Mouse (Mus musculus): ENCODE data around the gene Apobec3. TPM values are rescaled to one million over a fixed set of nuclear protein-coding genes. Genes with fewer than 3 reads are reported as not detected.

The Apobec3 gene
- polyA plus RNA-seq, 1 experiment from 2014 or later: 25.3 TPM

- ATAC-seq (ENCODE audit: low FRiP score, low TSS enrichment): no peak
- Histone ChIP-seq H3K36me3 (ENCODE audit: control insufficient read depth, insufficient read depth, low read length) (no peaks in the 10 kb centered on the region), H3K4me2 (replicated peaks; ENCODE audit: low read depth, low read length) (no peak overlapping the region), H3K4me1 (ENCODE audit: control insufficient read depth, insufficient read depth, low read length) (0 out of 2 replicates have a peak, but pooled peaks cover 2% of the 10 kb centered on the region), H3K27me3 (ENCODE audit: control insufficient read depth, insufficient read depth, low read length) (no peaks in the 10 kb centered on the region), H3K27ac (ENCODE audit: low read depth, low read length) (no peak overlapping the region), H3K4me3 (ENCODE audit: low read length) (no peak overlapping the region), H3K9me3 (ENCODE audit: control insufficient read depth, low read length) (peaks cover 4% of the 10 kb centered on the region; the same call in 1 of the 2 replicates), H3K9ac (ENCODE audit: low read depth, low read length) (no peak overlapping the region)
- 66% methylated on average over 2 of the region's 2 CpGs for WGBS
These were observed 17.5 kb upstream of the Apobec3 start for GRCm38 (mm10) chr15:79873995-79874394.

GRCm38 (mm10) chr15:79875261-79875995, 16.0 kb upstream of the Apobec3 start:
- H3K4me3 ChIP-seq (ENCODE audit: low read length): no peak overlapping the region
- 71% methylated on average over 18 of the region's 18 CpGs for WGBS
- no peaks in the 10 kb centered on the region for H3K9me3 ChIP-seq (ENCODE audit: control insufficient read depth, low read length)
- ATAC-seq (ENCODE audit: low FRiP score, low TSS enrichment): no peak
- H3K4me1 ChIP-seq (ENCODE audit: control insufficient read depth, insufficient read depth, low read length): 0 out of 2 replicates have a peak, but pooled peaks cover 6% of the 10 kb centered on the region
- no peak overlapping the region for H3K27ac ChIP-seq (ENCODE audit: low read depth, low read length)
- H3K4me2 ChIP-seq (replicated peaks; ENCODE audit: low read depth, low read length): no peak overlapping the region
- no peaks in the 10 kb centered on the region for H3K27me3 ChIP-seq (ENCODE audit: control insufficient read depth, insufficient read depth, low read length)
- H3K9ac ChIP-seq (ENCODE audit: low read depth, low read length): no peak overlapping the region
- H3K36me3 ChIP-seq (ENCODE audit: control insufficient read depth, insufficient read depth, low read length): no peaks in the 10 kb centered on the region

GRCm38 (mm10) chr15:79878725-79879136, 12.7 kb upstream of the Apobec3 start:
- no peaks in the 10 kb centered on the region for H3K36me3 ChIP-seq (ENCODE audit: control insufficient read depth, insufficient read depth, low read length)
- 0 out of 2 replicates have a peak overlapping the region, but pooled peaks have one; percentile 10 for H3K4me2 ChIP-seq (replicated peaks; ENCODE audit: low read depth, low read length)
- H3K4me1 ChIP-seq (ENCODE audit: control insufficient read depth, insufficient read depth, low read length): peaks cover 10% of the 10 kb centered on the region; the same call in 1 of the 2 replicates
- no peaks in the 10 kb centered on the region for H3K27me3 ChIP-seq (ENCODE audit: control insufficient read depth, insufficient read depth, low read length)
- no peak for ATAC-seq (ENCODE audit: low FRiP score, low TSS enrichment)
- WGBS: 53% methylated on average over 6 of the region's 6 CpGs
- no peak overlapping the region for H3K4me3 ChIP-seq (ENCODE audit: low read length)
- no peak overlapping the region for H3K9ac ChIP-seq (ENCODE audit: low read depth, low read length)
- H3K27ac ChIP-seq (ENCODE audit: low read depth, low read length): peak overlapping the region; percentile 74; the same call in 1 of the 2 replicates
- no peaks in the 10 kb centered on the region for H3K9me3 ChIP-seq (ENCODE audit: control insufficient read depth, low read length)

- Histone ChIP-seq H3K9me3 (ENCODE audit: control insufficient read depth, low read length) (no peaks in the 10 kb centered on the region), H3K27me3 (ENCODE audit: control insufficient read depth, insufficient read depth, low read length) (no peaks in the 10 kb centered on the region), H3K27ac (ENCODE audit: low read depth, low read length) (peak overlapping the region; percentile 74), H3K4me1 (ENCODE audit: control insufficient read depth, insufficient read depth, low read length) (peaks cover 10% of the 10 kb centered on the region; the same call in 1 of the 2 replicates), H3K36me3 (ENCODE audit: control insufficient read depth, insufficient read depth, low read length) (no peaks in the 10 kb centered on the region), H3K9ac (ENCODE audit: low read depth, low read length) (no peak overlapping the region), H3K4me2 (replicated peaks; ENCODE audit: low read depth, low read length) (0 out of 2 replicates have a peak overlapping the region, but pooled peaks have one; percentile 10), H3K4me3 (ENCODE audit: low read length) (no peak overlapping the region)
- no peak for ATAC-seq (ENCODE audit: low FRiP score, low TSS enrichment)
- WGBS: 42% methylated on average over 13 of the region's 13 CpGs
These were observed 12.1 kb upstream of the Apobec3 start for GRCm38 (mm10) chr15:79879319-79879718.

GRCm38 (mm10) chr15:79880477-79880876, 11.0 kb upstream of the Apobec3 start:
- H3K4me1 ChIP-seq (ENCODE audit: control insufficient read depth, insufficient read depth, low read length): peaks cover 10% of the 10 kb centered on the region; the same call in 1 of the 2 replicates
- ATAC-seq (ENCODE audit: low FRiP score, low TSS enrichment): no peak

GRCm38 (mm10) chr15:79882623-79883267, 8.7 kb upstream of the Apobec3 start:
- peak overlapping the region; percentile 46 for H3K4me3 ChIP-seq (ENCODE audit: low read length)
- H3K9me3 ChIP-seq (ENCODE audit: control insufficient read depth, low read length): no peaks in the 10 kb centered on the region
- no peak overlapping the region for H3K27ac ChIP-seq (ENCODE audit: low read depth, low read length)
- H3K9ac ChIP-seq (ENCODE audit: low read depth, low read length): 0 out of 2 replicates have a peak overlapping the region, but pooled peaks have one; percentile 61
- 24% methylated on average over 19 of the region's 19 CpGs for WGBS
- H3K4me2 ChIP-seq (replicated peaks; ENCODE audit: low read depth, low read length): peak overlapping the region; percentile 54
- no peak for ATAC-seq (ENCODE audit: low FRiP score, low TSS enrichment)
- peaks cover 10% of the 10 kb centered on the region; the same call in 1 of the 2 replicates for H3K4me1 ChIP-seq (ENCODE audit: control insufficient read depth, insufficient read depth, low read length)
- no peaks in the 10 kb centered on the region for H3K27me3 ChIP-seq (ENCODE audit: control insufficient read depth, insufficient read depth, low read length)
- H3K36me3 ChIP-seq (ENCODE audit: control insufficient read depth, insufficient read depth, low read length): no peaks in the 10 kb centered on the region

More at GRCm38 (mm10) chr15:79880477-79880876, 11.0 kb upstream of the Apobec3 start:
- Histone ChIP-seq H3K27me3 (ENCODE audit: control insufficient read depth, insufficient read depth, low read length) (no peaks in the 10 kb centered on the region), H3K9ac (ENCODE audit: low read depth, low read length) (no peak overlapping the region), H3K27ac (ENCODE audit: low read depth, low read length) (no peak overlapping the region), H3K9me3 (ENCODE audit: control insufficient read depth, low read length) (no peaks in the 10 kb centered on the region), H3K4me2 (replicated peaks; ENCODE audit: low read depth, low read length) (no peak overlapping the region), H3K4me3 (ENCODE audit: low read length) (no peak overlapping the region), H3K36me3 (ENCODE audit: control insufficient read depth, insufficient read depth, low read length) (no peaks in the 10 kb centered on the region)
- WGBS: 85% methylated on average over 3 of the region's 3 CpGs

GRCm38 (mm10) chr15:79883352-79883822, 8.1 kb upstream of the Apobec3 start:
- Histone ChIP-seq H3K4me2 (replicated peaks; ENCODE audit: low read depth, low read length) (peak overlapping the region; percentile 54), H3K9me3 (ENCODE audit: control insufficient read depth, low read length) (no peaks in the 10 kb centered on the region), H3K27ac (ENCODE audit: low read depth, low read length) (peak overlapping the region; percentile 60; the same call in 1 of the 2 replicates), H3K9ac (ENCODE audit: low read depth, low read length) (peak overlapping the region; percentile 61), H3K36me3 (ENCODE audit: control insufficient read depth, insufficient read depth, low read length) (no peaks in the 10 kb centered on the region), H3K27me3 (ENCODE audit: control insufficient read depth, insufficient read depth, low read length) (no peaks in the 10 kb centered on the region), H3K4me3 (ENCODE audit: low read length) (peak overlapping the region; percentile 46), H3K4me1 (ENCODE audit: control insufficient read depth, insufficient read depth, low read length) (peaks cover 10% of the 10 kb centered on the region; the same call in 1 of the 2 replicates)
- peak; percentile 91 for ATAC-seq (ENCODE audit: low FRiP score, low TSS enrichment)
- WGBS: under 1% methylated on average over 30 of the region's 30 CpGs

GRCm38 (mm10) chr15:79884820-79885219, 6.6 kb upstream of the Apobec3 start:
- Histone ChIP-seq H3K27ac (ENCODE audit: low read depth, low read length) (no peak overlapping the region), H3K4me2 (replicated peaks; ENCODE audit: low read depth, low read length) (no peak overlapping the region), H3K4me3 (ENCODE audit: low read length) (no peak overlapping the region), H3K27me3 (ENCODE audit: control insufficient read depth, insufficient read depth, low read length) (no peaks in the 10 kb centered on the region), H3K4me1 (ENCODE audit: control insufficient read depth, insufficient read depth, low read length) (peaks cover 4% of the 10 kb centered on the region; the same call in 1 of the 2 replicates), H3K9me3 (ENCODE audit: control insufficient read depth, low read length) (no peaks in the 10 kb centered on the region), H3K36me3 (ENCODE audit: control insufficient read depth, insufficient read depth, low read length) (no peaks in the 10 kb centered on the region), H3K9ac (ENCODE audit: low read depth, low read length) (no peak overlapping the region)
- no peak for ATAC-seq (ENCODE audit: low FRiP score, low TSS enrichment)
- 80% methylated on average over 5 of the region's 5 CpGs for WGBS
